Mouse (Mus musculus) heart, embryonic 13.5 days (tissue): ENCODE measurements at regions not wholly inside any gene's neighbourhood (a gene's known extent, or its start where the extent isn't known, plus 50 kb on each side); places are given as distances from the start of the nearest gene placed in this dataset.
"Not testable (repeated sequence)": the region's sequence is repeated elsewhere in the genome, so short reads cannot be mapped to it uniquely, and the experiment has no call there.

ENCODE experiments used
- ATAC-seq: fragments of 200-750 bp; cut with Nextera tagmentation; 2 replicates; pipeline ENCODE4 v1.8.0; 2017; ENCODE audit warnings: moderate TSS enrichment; ENCODE audit not compliant: insufficient number of reproducible peaks, low FRiP score, low TSS enrichment; ENCODE audit errors: extremely low read depth
- H3K27ac ChIP-seq: fragments of 300-500 bp; sonication (generic); replicated peaks from 2 replicates; pipeline ENCODE4 v1.5.1; 2015; ENCODE audit warnings: moderate library complexity, mild to moderate bottlenecking, inconsistent platforms
- H3K27me3 ChIP-seq: fragments of 300-500 bp; sonication (generic); replicated peaks from 2 replicates; pipeline ENCODE4 v1.6.1; 2015; ENCODE audit warnings: mild to moderate bottlenecking, inconsistent platforms
- H3K36me3 ChIP-seq: fragments of 300-500 bp; sonication (generic); 2 replicates; pipeline ENCODE4 v1.6.1; 2015; ENCODE audit warnings: mild to moderate bottlenecking, inconsistent platforms
- H3K4me1 ChIP-seq: fragments of 300-500 bp; sonication (generic); 2 replicates; pipeline ENCODE4 v1.6.1; 2015; ENCODE audit warnings: inconsistent platforms
- H3K4me2 ChIP-seq: fragments of 300-500 bp; sonication (generic); 2 replicates; pipeline ENCODE4 v1.6.1; 2015; ENCODE audit warnings: inconsistent platforms, mild to moderate bottlenecking, moderate library complexity
- H3K4me3 ChIP-seq: fragments of 300-500 bp; sonication (generic); 2 replicates; pipeline ENCODE4 v1.5.1; 2015; ENCODE audit warnings: moderate library complexity, mild to moderate bottlenecking, inconsistent platforms
- H3K9ac ChIP-seq: fragments of 300-500 bp; sonication (generic); 2 replicates; pipeline ENCODE4 v1.6.1; 2015; ENCODE audit warnings: inconsistent platforms, mild to moderate bottlenecking, moderate library complexity
- H3K9me3 ChIP-seq: fragments of 300-500 bp; sonication (generic); 2 replicates; pipeline ENCODE4 v1.6.1; 2016; ENCODE audit warnings: inconsistent platforms
- WGBS: fragments of 180-500 bp; shearing (Covaris S2); methylation state at CpG from one replicate; pipeline ENCODE4 v1.1.7; 2015; ENCODE audit warnings: mixed read lengths; 5-methylcytosine and 5-hydroxymethylcytosine counted together

- ATAC-seq = no peak
- Histone ChIP-seq H3K9ac (no peak overlapping the region), H3K4me1 (no peaks in the 10 kb centered on the region), H3K9me3 (no peaks in the 10 kb centered on the region), H3K27me3 (no peaks in the 10 kb centered on the region), H3K36me3 (no peaks in the 10 kb centered on the region), H3K27ac (no peak overlapping the region), H3K4me2 (no peak overlapping the region), H3K4me3 (no peak overlapping the region)
- 47% methylated on average over 14 of the region's 14 CpGs for WGBS
These were observed 202.7 kb downstream of the Faxc start for GRCm38 (mm10) chr4:22133547-22134495.

- Histone ChIP-seq H3K9ac (no peak overlapping the region), H3K4me1 (no peaks in the 10 kb centered on the region), H3K27me3 (no peaks in the 10 kb centered on the region), H3K27ac (no peak overlapping the region), H3K9me3 (no peaks in the 10 kb centered on the region), H3K36me3 (no peaks in the 10 kb centered on the region), H3K4me3 (no peak overlapping the region), H3K4me2 (no peak overlapping the region)
- 50% methylated on average over 3 of the region's 3 CpGs for WGBS
- ATAC-seq = no peak
These were observed 209.0 kb downstream of the Faxc start for GRCm38 (mm10) chr4:22140122-22140521.

- Histone ChIP-seq H3K9ac (no peak overlapping the region), H3K9me3 (no peaks in the 10 kb centered on the region), H3K4me1 (0 out of 2 replicates have a peak, but pooled peaks cover 6% of the 10 kb centered on the region), H3K27me3 (no peaks in the 10 kb centered on the region), H3K27ac (no peak overlapping the region), H3K4me3 (no peak overlapping the region), H3K4me2 (no peak overlapping the region), H3K36me3 (no peaks in the 10 kb centered on the region)
- no peak for ATAC-seq
- 95% methylated on average over 1 of the region's 1 CpGs for WGBS
These were observed 212.4 kb downstream of the Faxc start for GRCm38 (mm10) chr4:22143546-22143945.

DNA sequence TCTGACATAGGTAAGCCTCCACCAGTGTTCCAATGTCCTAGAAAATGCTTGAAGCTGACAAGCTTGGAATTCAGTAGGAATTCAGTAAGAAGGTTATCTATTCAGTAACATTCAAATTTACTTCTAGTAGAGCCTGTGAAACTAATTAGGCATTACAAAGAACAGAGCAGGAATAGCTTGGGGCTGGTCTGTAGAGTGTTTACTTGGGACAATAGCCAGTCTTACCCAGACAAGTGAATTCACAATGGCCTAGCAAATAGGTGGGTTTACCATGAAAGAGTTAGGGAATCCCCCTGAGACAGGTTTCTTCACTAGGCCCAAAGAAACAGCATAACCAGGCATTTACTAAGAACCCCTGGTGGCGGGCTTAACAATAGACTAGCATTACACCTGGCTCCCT lies 212.5 kb upstream of the Fbxl4 start:
- H3K9ac ChIP-seq, H3K4me1 ChIP-seq, H3K27me3 ChIP-seq, H3K4me2 ChIP-seq, H3K36me3 ChIP-seq, H3K9me3 ChIP-seq, ATAC-seq, H3K4me3 ChIP-seq, H3K27ac ChIP-seq: not testable (repeated sequence)
- 75% methylated on average over 1 of the region's 1 CpGs for WGBS

DNA sequence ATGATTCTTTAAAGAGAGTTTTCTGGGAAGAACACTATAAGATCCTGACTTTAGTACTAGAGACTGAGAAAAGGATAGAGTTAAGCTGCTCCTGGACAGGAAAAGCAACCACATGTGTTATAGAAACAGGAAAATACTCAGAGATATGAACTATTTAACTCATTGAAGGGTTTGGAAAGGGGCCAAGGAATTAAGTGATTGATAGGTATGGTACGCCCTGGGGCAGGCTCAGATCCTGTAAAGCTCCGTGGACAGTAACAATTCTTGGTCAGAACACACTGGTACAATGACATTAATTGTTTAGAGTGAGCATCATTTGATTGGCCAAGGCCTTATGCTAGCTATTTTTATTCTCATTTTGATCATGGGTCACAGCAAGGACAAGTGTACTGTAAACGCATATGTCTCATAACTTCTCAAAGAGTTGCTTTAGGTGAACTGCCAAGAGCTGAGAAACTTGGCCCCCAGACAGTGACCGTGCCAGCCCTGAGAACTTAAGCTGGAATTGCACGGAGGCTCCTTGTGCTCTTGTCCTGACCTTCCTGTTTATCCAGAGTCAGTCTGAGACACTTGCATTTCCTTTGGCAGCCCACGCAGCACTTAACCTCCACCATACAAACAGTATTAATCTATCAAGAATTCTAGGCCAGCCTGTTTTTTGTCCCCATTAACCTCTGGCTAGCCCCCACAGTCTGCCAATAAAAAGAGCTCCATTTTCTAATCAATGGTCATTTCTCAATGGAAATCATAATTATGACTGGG lies 210.5 kb upstream of the Fbxl4 start:
- Histone ChIP-seq H3K4me1 (peaks cover 7% of the 10 kb centered on the region; the same call in 1 of the 2 replicates), H3K4me3 (no peak overlapping the region), H3K9ac (no peak overlapping the region), H3K9me3 (no peaks in the 10 kb centered on the region), H3K36me3 (no peaks in the 10 kb centered on the region), H3K27me3 (peaks cover 6% of the 10 kb centered on the region; the same call in 1 of the 2 replicates), H3K4me2 (no peak overlapping the region), H3K27ac (no peak overlapping the region)
- no peak for ATAC-seq
- 42% methylated on average over 6 of the region's 6 CpGs for WGBS

- peak overlapping the region; percentile 38 for H3K4me2 ChIP-seq
- peaks cover 5% of the 10 kb centered on the region; the same call in 1 of the 2 replicates for H3K4me1 ChIP-seq
- ATAC-seq = no peak
- H3K27ac ChIP-seq = no peak overlapping the region
- no peaks in the 10 kb centered on the region for H3K36me3 ChIP-seq
- H3K9me3 ChIP-seq = no peaks in the 10 kb centered on the region
- WGBS = 14% methylated on average over 10 of the region's 10 CpGs
- H3K27me3 ChIP-seq = peaks cover 31% of the 10 kb centered on the region
- no peak overlapping the region for H3K9ac ChIP-seq
- peak overlapping the region; percentile 8; the same call in 1 of the 2 replicates for H3K4me3 ChIP-seq
These were observed 205.3 kb upstream of the Fbxl4 start for GRCm38 (mm10) chr4:22151899-22152493.

DNA sequence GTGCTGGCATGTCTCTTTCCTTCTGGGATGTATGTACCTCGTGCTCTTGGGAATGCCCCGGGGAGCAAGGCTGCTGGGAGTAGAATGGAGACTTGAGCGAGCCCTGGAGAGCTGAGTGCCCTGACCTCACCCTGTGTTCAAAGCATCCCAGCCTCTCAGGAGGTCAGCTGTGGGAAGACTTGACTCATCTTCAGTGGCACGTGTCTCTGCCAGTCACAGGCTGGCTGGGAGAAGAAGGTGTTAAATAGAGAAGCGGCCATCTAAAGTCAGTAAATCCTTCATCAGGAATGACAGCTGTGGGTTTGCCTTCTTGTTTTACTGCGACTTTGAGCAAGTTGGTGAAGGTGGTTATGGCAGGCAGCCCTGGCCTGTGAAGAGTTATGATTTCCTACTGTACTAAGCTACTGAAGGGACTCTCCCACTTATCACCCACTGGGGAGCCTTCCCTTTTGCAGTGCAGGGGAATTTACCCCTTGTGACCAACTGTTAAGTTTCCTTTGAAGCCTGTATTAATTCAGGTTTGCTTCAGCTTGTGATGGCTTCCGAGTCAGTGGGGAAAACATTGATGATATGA lies 204.3 kb upstream of the Fbxl4 start:
- H3K27me3 ChIP-seq = peaks cover 31% of the 10 kb centered on the region
- no peaks in the 10 kb centered on the region for H3K9me3 ChIP-seq
- H3K4me2 ChIP-seq = no peak overlapping the region
- peaks cover 5% of the 10 kb centered on the region; the same call in 1 of the 2 replicates for H3K4me1 ChIP-seq
- WGBS = 13% methylated on average over 7 of the region's 7 CpGs
- H3K27ac ChIP-seq = no peak overlapping the region
- no peak for ATAC-seq
- H3K36me3 ChIP-seq = no peaks in the 10 kb centered on the region
- no peak overlapping the region for H3K9ac ChIP-seq
- no peak overlapping the region for H3K4me3 ChIP-seq

DNA sequence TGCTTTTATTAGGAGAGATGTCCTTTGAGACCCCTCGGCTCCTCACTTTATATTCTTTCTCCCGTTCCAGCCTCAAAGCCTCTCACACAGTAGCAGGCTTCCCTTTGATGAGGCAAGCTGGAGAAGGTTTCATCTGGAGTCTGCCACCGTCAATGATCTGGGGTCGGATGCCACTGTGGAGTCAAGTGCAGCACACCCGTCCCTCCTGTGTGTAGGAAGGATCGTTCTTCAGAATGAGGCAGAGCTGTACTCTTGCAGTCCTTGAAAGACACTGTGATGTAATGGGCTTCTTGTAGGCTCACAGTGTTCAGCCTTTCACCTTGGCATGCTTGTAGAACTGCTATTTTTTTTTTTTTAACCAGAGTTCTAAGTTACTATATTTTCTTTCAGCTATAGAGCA lies 203.7 kb upstream of the Fbxl4 start:
- Histone ChIP-seq H3K27ac (no peak overlapping the region), H3K36me3 (no peaks in the 10 kb centered on the region), H3K4me1 (peaks cover 5% of the 10 kb centered on the region; the same call in 1 of the 2 replicates), H3K9ac (no peak overlapping the region), H3K9me3 (no peaks in the 10 kb centered on the region), H3K27me3 (peaks cover 31% of the 10 kb centered on the region), H3K4me2 (no peak overlapping the region), H3K4me3 (no peak overlapping the region)
- 41% methylated on average over 6 of the region's 6 CpGs for WGBS
- ATAC-seq = no peak

GRCm38 (mm10) chr4:22186422-22186821 lies 170.9 kb upstream of the Fbxl4 start:
- Histone ChIP-seq H3K27me3 (no peaks in the 10 kb centered on the region), H3K4me1 (no peaks in the 10 kb centered on the region), H3K27ac (no peak overlapping the region), H3K9ac (no peak overlapping the region), H3K36me3 (no peaks in the 10 kb centered on the region), H3K4me3 (no peak overlapping the region), H3K4me2 (no peak overlapping the region), H3K9me3 (no peaks in the 10 kb centered on the region)
- WGBS = 65% methylated on average over 1 of the region's 1 CpGs
- no peak for ATAC-seq

- Histone ChIP-seq H3K36me3 (no peaks in the 10 kb centered on the region), H3K4me1 (no peaks in the 10 kb centered on the region), H3K4me2 (no peak overlapping the region), H3K27ac (no peak overlapping the region), H3K9me3 (no peaks in the 10 kb centered on the region), H3K4me3 (no peak overlapping the region), H3K9ac (no peak overlapping the region), H3K27me3 (no peaks in the 10 kb centered on the region)
- ATAC-seq = no peak
- WGBS = 79% methylated on average over 13 of the region's 13 CpGs
These were observed 169.0 kb upstream of the Fbxl4 start for GRCm38 (mm10) chr4:22188141-22189006.
